Mouse (Mus musculus) G1E (cell line): Measurements from ENCODE around the gene Golga4. TPM values are rescaled to one million over a fixed set of nuclear protein-coding genes. Genes with fewer than 3 reads are reported as not detected.

Experiments
- ATAC-seq: 2 replicates; pipeline ENCODE4 v1.8.0; 2016; ENCODE audit warnings: mild to moderate bottlenecking; ENCODE audit not compliant: insufficient number of reproducible peaks, poor library complexity, low FRiP score, severe bottlenecking; ENCODE audit errors: extremely low read depth
- DNase-seq: peaks from one replicate; pipeline ENCODE4 v3.0.0; 2012; ENCODE audit warnings: low spot score
- H3K27me3 ChIP-seq: 2 replicates; pipeline ENCODE4 v1.6.1; 2012; ENCODE audit warnings: mild to moderate bottlenecking, low read length, inconsistent platforms; ENCODE audit not compliant: insufficient read depth
- H3K36me3 ChIP-seq: replicated peaks from 2 replicates; pipeline ENCODE3; 2012; ENCODE audit warnings: mild to moderate bottlenecking, inconsistent platforms
- H3K4me1 ChIP-seq: 2 replicates; pipeline ENCODE4 v1.6.1; 2012; ENCODE audit warnings: low read depth, low read length, inconsistent platforms, mixed read lengths; ENCODE audit not compliant: insufficient read depth
- H3K4me3 ChIP-seq: 2 replicates; pipeline ENCODE4 v1.5.1; 2012; ENCODE audit warnings: low read depth, mild to moderate bottlenecking, inconsistent platforms, low read length, moderate library complexity, mixed read lengths
- H3K9me3 ChIP-seq: replicated peaks from 2 replicates; pipeline ENCODE4 v1.6.1; 2012; ENCODE audit warnings: inconsistent platforms
- CTCF ChIP-seq: IDR thresholded peaks from 2 replicates; pipeline ENCODE4 v1.5.1; 2012; ENCODE audit warnings: low read depth, low read length, inconsistent platforms, mixed read lengths
- GATA1 ChIP-seq: IDR thresholded peaks from 2 replicates; pipeline ENCODE4 v1.6.1; 2012; ENCODE audit warnings: borderline replicate concordance, low read length, inconsistent platforms, mixed read lengths
- GATA2 ChIP-seq: IDR thresholded peaks from 2 replicates; pipeline ENCODE4 v1.6.1; 2012; ENCODE audit warnings: low read depth, low read length, inconsistent platforms, borderline replicate concordance
- POLR2AphosphoS5 ChIP-seq: IDR thresholded peaks from 2 replicates; pipeline ENCODE4 v1.6.1; 2012; ENCODE audit warnings: low read depth, low read length, inconsistent platforms; ENCODE audit not compliant: insufficient replicate concordance
- TAL1 ChIP-seq: conservative IDR thresholded peaks from 2 replicates; pipeline ENCODE4 v1.6.1; 2012; ENCODE audit warnings: low read depth, low read length, inconsistent platforms, mixed read lengths
- polyA plus RNA-seq: library from polyadenylated mRNA; stranded (reverse); fragments of >175 nt; gene quantifications from 2 replicates; pipeline ENCODE4 v1.2.3, GENCODE M21; 2012
- total RNA-seq, 2 experiments: library from RNA; stranded (forward) in 1 of 2; stranded (reverse) in 1 of 2; fragments of 200-1000 nt in 1 of 2; fragments of >200 nt in 1 of 2; fragmentation: Nextera tagmentation in 1 of 2; gene quantifications; 2 replicates each; pipeline ENCODE4 v1.2.3; 2014 to 2017

Gene Golga4
- total and polyA plus RNA-seq, 3 experiments = 11.1 to 90.9 (median 75.1) TPM

- ATAC-seq (no peak), DNase-seq (no peak)
- no peaks in the 10 kb centered on the region for H3K4me1 ChIP-seq
- no peaks in the 10 kb centered on the region for H3K27me3 ChIP-seq
- no peak overlapping the region for H3K4me3 ChIP-seq
- no peaks in the 10 kb centered on the region for H3K9me3 ChIP-seq
- H3K36me3 ChIP-seq = peaks cover 87% of the 10 kb centered on the region
- no peak for TF ChIP-seq CTCF
- TF ChIP-seq TAL1 = no peak
- TF ChIP-seq GATA1 = no peak
- TF ChIP-seq GATA2 = no peak
- no peak for TF ChIP-seq POLR2AphosphoS5
These were observed 39.1 kb downstream of the Golga4 start for GRCm38 (mm10) chr9:118545146-118545545.

GRCm38 (mm10) chr9:118548651-118549050, 42.6 kb downstream of the Golga4 start:
- Histone ChIP-seq H3K4me1 (no peaks in the 10 kb centered on the region), H3K36me3 (peaks cover 85% of the 10 kb centered on the region), H3K9me3 (no peaks in the 10 kb centered on the region), H3K27me3 (no peaks in the 10 kb centered on the region), H3K4me3 (no peak overlapping the region)
- ATAC-seq (no peak), DNase-seq (no peak)
- TF ChIP-seq GATA1 (no peak), POLR2AphosphoS5 (no peak), CTCF (no peak), GATA2 (no peak), TAL1 (no peak)

- Histone ChIP-seq H3K4me3 (no peak overlapping the region), H3K4me1 (no peaks in the 10 kb centered on the region), H3K9me3 (no peaks in the 10 kb centered on the region), H3K27me3 (no peaks in the 10 kb centered on the region), H3K36me3 (peaks cover 90% of the 10 kb centered on the region)
- DNase-seq (no peak), ATAC-seq (no peak)
- TF ChIP-seq GATA1 = no peak
- TF ChIP-seq TAL1 = no peak
- TF ChIP-seq GATA2 = no peak
- TF ChIP-seq POLR2AphosphoS5 = no peak
These were observed 51.1 kb downstream of the Golga4 start for GRCm38 (mm10) chr9:118556951-118557780.

- no peak for DNase-seq
- H3K36me3 ChIP-seq = peaks cover 97% of the 10 kb centered on the region
- H3K4me1 ChIP-seq = no peaks in the 10 kb centered on the region
- H3K27me3 ChIP-seq = no peaks in the 10 kb centered on the region
- ATAC-seq = no peak
- H3K9me3 ChIP-seq = no peaks in the 10 kb centered on the region
- no peak overlapping the region for H3K4me3 ChIP-seq
- TF ChIP-seq CTCF = no peak
- TF ChIP-seq GATA2 = no peak
- no peak for TF ChIP-seq POLR2AphosphoS5
- no peak for TF ChIP-seq TAL1
- no peak for TF ChIP-seq GATA1
These were observed 57.3 kb downstream of the Golga4 start for GRCm38 (mm10) chr9:118563356-118563755.

- TF ChIP-seq GATA2 = no peak
- TF ChIP-seq POLR2AphosphoS5 = no peak
- no peak for TF ChIP-seq CTCF
- no peak for TF ChIP-seq GATA1
- no peak for TF ChIP-seq TAL1
- Histone ChIP-seq H3K4me3 (no peak overlapping the region), H3K4me1 (no peaks in the 10 kb centered on the region), H3K36me3 (peaks cover 93% of the 10 kb centered on the region), H3K27me3 (no peaks in the 10 kb centered on the region), H3K9me3 (no peaks in the 10 kb centered on the region)
- DNase-seq (no peak), ATAC-seq (no peak)
These were observed 57.8 kb downstream of the Golga4 start for GRCm38 (mm10) chr9:118563866-118564265.

GRCm38 (mm10) chr9:118564696-118565095, 58.6 kb downstream of the Golga4 start:
- no peak for ATAC-seq

More at GRCm38 (mm10) chr9:118564696-118565095, 58.6 kb downstream of the Golga4 start:
- peaks cover 93% of the 10 kb centered on the region for H3K36me3 ChIP-seq
- no peak overlapping the region for H3K4me3 ChIP-seq
- H3K9me3 ChIP-seq = no peaks in the 10 kb centered on the region
- no peaks in the 10 kb centered on the region for H3K4me1 ChIP-seq
- no peak for TF ChIP-seq GATA1
- no peak for TF ChIP-seq POLR2AphosphoS5
- TF ChIP-seq CTCF = no peak
- no peak for TF ChIP-seq TAL1
- no peak for TF ChIP-seq GATA2
- DNase-seq = no peak
- no peaks in the 10 kb centered on the region for H3K27me3 ChIP-seq
